Mouse (Mus musculus) testis, adult 2 months (tissue): ENCODE results near the gene Hils1.

Experiments
- CTCF ChIP-seq: fragments of 200-500 bp; IDR thresholded peaks from 2 replicates; pipeline ENCODE4 v1.5.1; 2012; ENCODE audit warnings: low read depth, mild to moderate bottlenecking, inconsistent platforms, low read length, moderate library complexity; ENCODE audit not compliant: control insufficient read depth, insufficient read depth, insufficient replicate concordance
- POLR2A ChIP-seq: fragments of 200-500 bp; IDR thresholded peaks from 2 replicates; pipeline ENCODE4 v1.6.1; 2012; ENCODE audit warnings: low read depth, mild to moderate bottlenecking, inconsistent platforms, low read length, moderate library complexity; ENCODE audit not compliant: control insufficient read depth

DNA sequence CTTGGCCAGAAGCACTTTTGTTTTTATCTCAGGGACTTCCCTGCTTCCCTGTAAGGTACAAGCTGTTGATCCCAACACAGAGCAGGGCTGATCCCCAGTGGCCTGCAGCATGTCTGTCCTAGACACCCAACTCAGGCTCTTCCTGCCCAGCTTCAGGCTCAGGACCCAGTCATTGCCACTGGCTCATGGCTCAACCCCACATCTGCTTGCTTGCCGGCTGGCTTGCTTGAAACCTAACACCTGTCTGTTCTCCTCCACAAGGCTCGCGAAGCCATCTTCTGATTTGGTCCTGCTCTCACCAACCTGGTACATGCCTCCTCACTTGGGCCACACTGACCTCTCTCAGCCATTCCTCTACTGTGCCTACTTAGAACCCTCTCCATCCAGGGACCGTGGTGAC is 37.2 kb upstream of the Hils1 start:
- TF ChIP-seq CTCF, result no peak
- no peak for TF ChIP-seq POLR2A
